7 mouse cellular contexts compared by ENCODE assay signal in the genomic region with DNA sequence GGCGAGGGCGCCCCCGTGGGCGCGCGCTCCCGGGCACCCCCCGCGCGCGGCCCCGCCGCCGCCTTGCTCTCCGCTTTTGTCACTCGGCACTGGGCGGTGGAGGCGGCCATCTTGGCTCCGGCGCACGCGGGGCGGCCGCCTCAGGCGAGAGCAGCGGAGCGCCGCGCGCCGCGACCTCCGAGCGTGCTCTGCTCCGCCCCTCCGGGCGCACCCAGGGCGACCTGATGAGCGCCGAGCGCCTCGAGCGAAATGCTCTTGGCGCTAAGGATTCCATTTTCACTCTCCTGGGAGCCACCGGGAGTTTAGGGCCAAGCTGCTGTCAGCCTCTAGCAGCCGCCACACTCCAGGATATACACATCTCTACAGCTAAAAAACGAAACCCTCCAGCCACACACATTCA. TPM values are rescaled to one million over a fixed set of nuclear protein-coding genes. Genes with fewer than 3 reads are reported as not detected.
DNase-seq lines count a peak whose midpoint lies in the region; ATAC-seq and TF ChIP-seq lines count a peak whose summit lies in the region.

No protein-coding gene starts in this region.

- under 1% methylated on average over 40 of the region's 47 CpGs for WGBS in intestine, embryonic 15.5 days
- WGBS in midbrain, embryonic 12.5 days = under 1% methylated on average over 34 of the region's 47 CpGs
- under 1% methylated on average over 43 of the region's 47 CpGs for WGBS in small intestine, adult 2 months

- no peak for TF ChIP-seq POLR2A in small intestine, adult 2 months (IDR thresholded peaks at IDR 0.05; ENCODE audit: low read depth, low read length)

- H3K9me3 ChIP-seq in intestine, embryonic 15.5 days = no peaks in the 10 kb centered on the region
- H3K9me3 ChIP-seq in midbrain, embryonic 12.5 days = no peaks in the 10 kb centered on the region

- peak overlapping the region; percentile 98 for H3K9ac ChIP-seq in intestine, embryonic 15.5 days
- peak overlapping the region; percentile 93 for H3K9ac ChIP-seq in midbrain, embryonic 12.5 days (replicated peaks)

- H3K27ac ChIP-seq in intestine, embryonic 15.5 days = peak overlapping the region; percentile 68
- peak overlapping the region; percentile 73 for H3K27ac ChIP-seq in midbrain, embryonic 12.5 days (replicated peaks)
- H3K27ac ChIP-seq in small intestine, adult 2 months (ENCODE audit: insufficient read depth, low read depth, low read length) = no peak overlapping the region

- intact Hi-C loops in left cerebral cortex, postnatal 4 days (cut with DNase I) = no loop called here

- H3K4me3 ChIP-seq in intestine, embryonic 15.5 days (replicated peaks) = peak overlapping the region; percentile 95
- H3K4me3 ChIP-seq in midbrain, embryonic 12.5 days = peak overlapping the region; percentile 96
- peak overlapping the region; percentile 79 for H3K4me3 ChIP-seq in small intestine, adult 2 months (ENCODE audit: low read depth, low read length)

- H3K4me2 ChIP-seq in intestine, embryonic 15.5 days (replicated peaks) = peak overlapping the region; percentile 63
- peak overlapping the region; percentile 90 for H3K4me2 ChIP-seq in midbrain, embryonic 12.5 days (replicated peaks)

- H3K36me3 ChIP-seq in intestine, embryonic 15.5 days = peaks cover 19% of the 10 kb centered on the region; the same call in 1 of the 2 replicates
- peaks cover 39% of the 10 kb centered on the region for H3K36me3 ChIP-seq in midbrain, embryonic 12.5 days
- H3K36me3 ChIP-seq in small intestine, adult 2 months (ENCODE audit: control insufficient read depth, insufficient read depth, low read length) = peaks cover 17% of the 10 kb centered on the region

- no peaks in the 10 kb centered on the region for H3K27me3 ChIP-seq in intestine, embryonic 15.5 days (replicated peaks)
- 0 out of 2 replicates have a peak, but pooled peaks cover 3% of the 10 kb centered on the region for H3K27me3 ChIP-seq in midbrain, embryonic 12.5 days
- no peaks in the 10 kb centered on the region for H3K27me3 ChIP-seq in small intestine, adult 2 months (ENCODE audit: control insufficient read depth, insufficient read depth, low read length)

- H3K4me1 ChIP-seq in intestine, embryonic 15.5 days (replicated peaks) = peaks cover 16% of the 10 kb centered on the region
- peaks cover 27% of the 10 kb centered on the region for H3K4me1 ChIP-seq in midbrain, embryonic 12.5 days
- peaks cover 11% of the 10 kb centered on the region; the same call in 1 of the 2 replicates for H3K4me1 ChIP-seq in small intestine, adult 2 months (ENCODE audit: control insufficient read depth, insufficient read depth, insufficient read length, low read length)

- peak; percentile 93 for DNase-seq in adrenal gland, adult 2 months
- DNase-seq in embryo, embryonic 10.5 days (ENCODE audit: low spot score) = peak; percentile 95
- DNase-seq in gastrocnemius, postnatal 25 days = peak; percentile 91
- DNase-seq in left cerebral cortex, postnatal 4 days = peak; percentile 92

- TF ChIP-seq CTCF in small intestine, adult 2 months (IDR thresholded peaks at IDR 0.05; ENCODE audit: extremely low read depth, insufficient read length, insufficient replicate concordance, low read depth, low read length) = no peak

- peak; percentile 94 for ATAC-seq in intestine, embryonic 15.5 days
- peak; percentile 91 for ATAC-seq in midbrain, embryonic 12.5 days (ENCODE audit: low FRiP score, low read depth)

RNA-seq across cellular contexts. Expression of gene Akap8l, which starts 13.9 kb away (rescaled TPM):
- total RNA-seq in adrenal gland, adult 2 months (2021) = 100 to 1,000 TPM in 1 of 2 experiments, 10 to 100 TPM in 1; 74.1 to 117 TPM
- polyA plus RNA-seq in adrenal gland, adult 2 months (2012; rRNA removed) = 398 and 521 TPM in 2 replicates
- total RNA-seq in gastrocnemius, postnatal 25 days (2021) = 10 to 100 TPM; 26.0 to 33.3 TPM
- polyA plus RNA-seq in intestine, embryonic 15.5 days (2015; fragmentation: Nextera tagmentation; extraction: Ambion mirVana) = 62.6 and 72.3 TPM in 2 replicates
- 100 to 1,000 TPM in 1 of 2 experiments, 10 to 100 TPM in 1; 98.5 to 109 TPM for total RNA-seq in left cerebral cortex, postnatal 4 days (2021)
- polyA plus RNA-seq in midbrain, embryonic 12.5 days (2016; fragmentation: Nextera tagmentation; extraction: Ambion mirVana) = 131 and 133 TPM in 2 replicates
- polyA plus RNA-seq in small intestine, adult 2 months (2012; rRNA removed) = 42.3 and 83.7 TPM in 2 replicates

RNA-seq across cellular contexts. Expression of gene Wiz, which starts 24.9 kb away (rescaled TPM):
- 10 to 100 TPM; 45.9 to 48.9 TPM for total RNA-seq in adrenal gland, adult 2 months (2021)
- 58.3 and 64.0 TPM in 2 replicates for polyA plus RNA-seq in adrenal gland, adult 2 months (2012; rRNA removed)
- 10 to 100 TPM; 10.9 TPM for total RNA-seq in gastrocnemius, postnatal 25 days (2021)
- polyA plus RNA-seq in intestine, embryonic 15.5 days (2015; fragmentation: Nextera tagmentation; extraction: Ambion mirVana) = 24.6 and 24.7 TPM in 2 replicates
- total RNA-seq in left cerebral cortex, postnatal 4 days (2021) = 100 to 1,000 TPM; 114 to 122 TPM
- polyA plus RNA-seq in midbrain, embryonic 12.5 days (2016; fragmentation: Nextera tagmentation; extraction: Ambion mirVana) = 47.2 and 50.2 TPM in 2 replicates
- polyA plus RNA-seq in small intestine, adult 2 months (2012; rRNA removed) = 15.5 and 26.1 TPM in 2 replicates

RNA-seq across cellular contexts. Expression of gene Rasal3, which starts 39.1 kb away (rescaled TPM):
- total RNA-seq in adrenal gland, adult 2 months (2021) = 1 to 10 TPM; 1.2 to 1.6 TPM
- polyA plus RNA-seq in adrenal gland, adult 2 months (2012; rRNA removed) = 3.3 and 4.1 TPM in 2 replicates
- under 1 TPM in 1 of 2 experiments, not detected in 1; 0.27 TPM for total RNA-seq in gastrocnemius, postnatal 25 days (2021)
- 1.7 and 1.8 TPM in 2 replicates for polyA plus RNA-seq in intestine, embryonic 15.5 days (2015; fragmentation: Nextera tagmentation; extraction: Ambion mirVana)
- total RNA-seq in left cerebral cortex, postnatal 4 days (2021) = 1 to 10 TPM; 1.5 to 1.9 TPM
- polyA plus RNA-seq in midbrain, embryonic 12.5 days (2016; fragmentation: Nextera tagmentation; extraction: Ambion mirVana) = 0.59 and 1.1 TPM in 2 replicates
- polyA plus RNA-seq in small intestine, adult 2 months (2012; rRNA removed) = 10.3 and 16.0 TPM in 2 replicates

RNA-seq across cellular contexts. Expression of gene Akap8, which starts 43.3 kb away (rescaled TPM):
- total RNA-seq in adrenal gland, adult 2 months (2021) = 10 to 100 TPM; 58.1 to 88.6 TPM
- polyA plus RNA-seq in adrenal gland, adult 2 months (2012; rRNA removed) = 79.3 and 90.7 TPM in 2 replicates
- total RNA-seq in gastrocnemius, postnatal 25 days (2021) = 10 to 100 TPM; 28.2 to 37.0 TPM
- polyA plus RNA-seq in intestine, embryonic 15.5 days (2015; fragmentation: Nextera tagmentation; extraction: Ambion mirVana) = 83.2 and 85.6 TPM in 2 replicates
- 100 to 1,000 TPM; 111 to 123 TPM for total RNA-seq in left cerebral cortex, postnatal 4 days (2021)
- polyA plus RNA-seq in midbrain, embryonic 12.5 days (2016; fragmentation: Nextera tagmentation; extraction: Ambion mirVana) = 140 and 151 TPM in 2 replicates
- polyA plus RNA-seq in small intestine, adult 2 months (2012; rRNA removed) = 23.5 and 28.6 TPM in 2 replicates

RNA-seq across cellular contexts. Expression of gene Pglyrp2, which starts 59.6 kb away (rescaled TPM):
- total RNA-seq in adrenal gland, adult 2 months (2021) = under 1 TPM; 0.29 to 0.35 TPM
- polyA plus RNA-seq in adrenal gland, adult 2 months (2012; rRNA removed) = 0.82 and 0.87 TPM in 2 replicates
- not detected for total RNA-seq in gastrocnemius, postnatal 25 days (2021)
- 0.28 and 0.40 TPM in 2 replicates for polyA plus RNA-seq in intestine, embryonic 15.5 days (2015; fragmentation: Nextera tagmentation; extraction: Ambion mirVana)
- not detected for total RNA-seq in left cerebral cortex, postnatal 4 days (2021)
- polyA plus RNA-seq in midbrain, embryonic 12.5 days (2016; fragmentation: Nextera tagmentation; extraction: Ambion mirVana) = not detected in 2 replicates
- polyA plus RNA-seq in small intestine, adult 2 months (2012; rRNA removed) = 4.7 and 8.0 TPM in 2 replicates
